Mouse (Mus musculus) bone marrow, adult 2 months (tissue): ENCODE measurements around the gene Olfr1260.

Experiments
- CTCF ChIP-seq: fragments of 200-500 bp; IDR thresholded peaks from 2 replicates; pipeline ENCODE4 v1.5.1; 2011; ENCODE audit warnings: low read length, control low read depth; ENCODE audit not compliant: control insufficient read depth, insufficient read depth
- POLR2A ChIP-seq: fragments of 200-500 bp; IDR thresholded peaks from 2 replicates; pipeline ENCODE4 v1.6.1; 2011; ENCODE audit warnings: low read depth, mild to moderate bottlenecking, control low read depth, low read length, borderline replicate concordance; ENCODE audit not compliant: control insufficient read depth

- TF ChIP-seq CTCF (no peak), POLR2A (no peak)
Observed at GRCm38 (mm10) chr2:89977709-89978108, 3.6 kb downstream of the Olfr1260 start.
